Mouse (Mus musculus): ENCODE results near the gene Brsk2.

DNA sequence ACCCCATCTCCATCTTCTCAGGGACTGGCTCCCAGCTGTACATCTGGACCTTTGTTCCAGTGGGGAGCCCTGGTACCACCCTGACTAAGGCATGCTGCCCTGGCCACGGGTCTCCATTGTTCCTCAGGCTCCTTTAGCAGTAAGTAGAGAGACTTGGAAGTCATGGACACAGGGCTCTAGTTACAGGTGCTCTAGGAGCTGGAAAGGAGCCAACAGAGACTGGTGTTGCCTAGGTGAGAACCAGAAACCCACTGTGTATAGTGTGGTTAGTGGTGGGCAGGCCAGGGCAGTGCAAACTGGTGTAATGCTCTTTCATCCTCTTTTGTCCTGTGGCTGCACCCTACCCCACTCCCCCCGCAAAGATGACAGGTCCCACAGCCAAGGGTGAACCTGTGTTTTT is 41.6 kb downstream of the Brsk2 start:
- TF ChIP-seq CTCF (conservative IDR thresholded peaks at IDR 0.05; ENCODE audit: low read length): no peak
- no peak for TF ChIP-seq POU5F1 (IDR thresholded peaks at IDR 0.05; ENCODE audit: borderline replicate concordance, low read length)
- no peak for TF ChIP-seq NANOG (IDR thresholded peaks at IDR 0.05; ENCODE audit: borderline replicate concordance, low read length)

Measured in E14TG2a.4 (cell line).